Mouse (Mus musculus): ENCODE measurements around the gene E330017A01Rik.

Gene E330017A01Rik

GRCm38 (mm10) chr16:58663021-58663420, 24.5 kb upstream of the E330017A01Rik start:
- DNase-seq (ENCODE audit: low spot score) = no peak

GRCm38 (mm10) chr16:58662287-58662791, 23.8 kb upstream of the E330017A01Rik start:
- DNase-seq (ENCODE audit: low spot score) = no peak

- DNase-seq (ENCODE audit: low spot score) = no peak
Measured at GRCm38 (mm10) chr16:58661826-58662225, 23.3 kb upstream of the E330017A01Rik start.

GRCm38 (mm10) chr16:58658668-58659067, 20.1 kb upstream of the E330017A01Rik start:
- DNase-seq (ENCODE audit: low spot score) = no peak

- DNase-seq (ENCODE audit: low spot score) = no peak
Measured at GRCm38 (mm10) chr16:58656526-58656925, 18.0 kb upstream of the E330017A01Rik start.

- DNase-seq (ENCODE audit: low spot score) = no peak
Measured at GRCm38 (mm10) chr16:58655751-58656150, 17.2 kb upstream of the E330017A01Rik start.

- no peak for DNase-seq (ENCODE audit: low spot score)
Measured at GRCm38 (mm10) chr16:58649979-58650378, 11.4 kb upstream of the E330017A01Rik start.

- no peak for DNase-seq (ENCODE audit: low spot score)
Measured at GRCm38 (mm10) chr16:58638016-58638415, 523 bp downstream of the E330017A01Rik start.

- DNase-seq (ENCODE audit: low spot score) = no peak
Measured at GRCm38 (mm10) chr16:58637448-58637847, 1.1 kb downstream of the E330017A01Rik start.

- no peak for DNase-seq (ENCODE audit: low spot score)
Measured at GRCm38 (mm10) chr16:58635866-58636265, 2.7 kb downstream of the E330017A01Rik start.

GRCm38 (mm10) chr16:58629736-58630135, 8.8 kb downstream of the E330017A01Rik start:
- DNase-seq (ENCODE audit: low spot score) = no peak

GRCm38 (mm10) chr16:58628968-58629367, 9.6 kb downstream of the E330017A01Rik start:
- DNase-seq (ENCODE audit: low spot score) = no peak

- no peak for DNase-seq (ENCODE audit: low spot score)
Measured at GRCm38 (mm10) chr16:58628336-58628680, 10.2 kb downstream of the E330017A01Rik start.

GRCm38 (mm10) chr16:58627597-58628335, 10.8 kb downstream of the E330017A01Rik start:
- DNase-seq (ENCODE audit: low spot score) = no peak

GRCm38 (mm10) chr16:58623944-58624343, 14.6 kb downstream of the E330017A01Rik start:
- DNase-seq (ENCODE audit: low spot score) = peak; percentile 15

- no peak for DNase-seq (ENCODE audit: low spot score)
Measured at GRCm38 (mm10) chr16:58623114-58623513, 15.4 kb downstream of the E330017A01Rik start.

- DNase-seq (ENCODE audit: low spot score) = no peak
Measured at GRCm38 (mm10) chr16:58622377-58622776, 16.2 kb downstream of the E330017A01Rik start.

GRCm38 (mm10) chr16:58617346-58617745, 21.2 kb downstream of the E330017A01Rik start:
- no peak for DNase-seq (ENCODE audit: low spot score)

GRCm38 (mm10) chr16:58616878-58617277, 21.7 kb downstream of the E330017A01Rik start, which contains the start of gene Gm813:
Gene Gm813 (minus strand): TSS chr16:58616978.
- DNase-seq (ENCODE audit: low spot score) = no peak

GRCm38 (mm10) chr16:58612969-58613368, 25.6 kb downstream of the E330017A01Rik start:
- no peak for DNase-seq (ENCODE audit: low spot score)

- no peak for DNase-seq (ENCODE audit: low spot score)
Measured at GRCm38 (mm10) chr16:58607101-58607500, 31.4 kb downstream of the E330017A01Rik start.

- no peak for DNase-seq (ENCODE audit: low spot score)
Measured at GRCm38 (mm10) chr16:58604680-58605079, 33.9 kb downstream of the E330017A01Rik start.

- no peak for DNase-seq (ENCODE audit: low spot score)
Measured at GRCm38 (mm10) chr16:58603831-58604230, 34.7 kb downstream of the E330017A01Rik start.

GRCm38 (mm10) chr16:58600846-58601245, 37.7 kb downstream of the E330017A01Rik start:
- DNase-seq (ENCODE audit: low spot score) = no peak

Measured in urinary bladder, postnatal 25 days (tissue).